In genomic region chr5:25025309-25026019, GRCm38 (mm10) we compare ENCODE assay signal across 9 mouse cellular contexts.
DNase-seq lines count a peak whose midpoint lies in the region; ATAC-seq and TF ChIP-seq lines count a peak whose summit lies in the region.
"Had no signal": no experiment of that assay in that cellular context is flagged by ENCODE, and none has a peak within 500 bp of the region (broad histone marks: within the 10 kb centered on the region; RNA-seq: fewer than 3 reads in every experiment).

No protein-coding gene starts in this region.

- no peaks in the 10 kb centered on the region; the same call in 1 of the 2 replicates for H3K36me3 ChIP-seq in intestine, embryonic 16.5 days (ENCODE audit: control insufficient read depth, insufficient read depth, low read length)
- no peaks in the 10 kb centered on the region for H3K36me3 ChIP-seq in intestine, embryonic 15.5 days
- peaks cover 5% of the 10 kb centered on the region for H3K36me3 ChIP-seq in intestine, postnatal 0 days (ENCODE audit: control insufficient read depth, insufficient read depth)
- H3K36me3 ChIP-seq: limb, embryonic 13.5 days had no signal

- no peak overlapping the region for H3K4me3 ChIP-seq in intestine, embryonic 16.5 days (ENCODE audit: low read length)
- no peak overlapping the region for H3K4me3 ChIP-seq in intestine, embryonic 15.5 days (replicated peaks)
- no peak overlapping the region for H3K4me3 ChIP-seq in intestine, postnatal 0 days (ENCODE audit: low read depth, low read length)
- H3K4me3 ChIP-seq: limb, embryonic 13.5 days had no signal

- H3K27ac ChIP-seq in intestine, embryonic 16.5 days (ENCODE audit: low read length): no peak overlapping the region
- H3K27ac ChIP-seq in intestine, embryonic 15.5 days: no peak overlapping the region
- H3K27ac ChIP-seq in intestine, postnatal 0 days (ENCODE audit: low read depth, low read length): no peak overlapping the region
- H3K27ac ChIP-seq: limb, embryonic 13.5 days had no signal

- peak; percentile 63 for DNase-seq in gastrocnemius, adult 18-20 months (ENCODE audit: low spot score)
- peak; percentile 57 for DNase-seq in ovary, postnatal 36 days (ENCODE audit: low spot score)
- no peak for DNase-seq in thymus, postnatal 10 days (ENCODE audit: low spot score in 2 of 2)

- peaks cover 6% of the 10 kb centered on the region for H3K4me1 ChIP-seq in intestine, embryonic 16.5 days (ENCODE audit: control insufficient read depth, insufficient read depth, low read length)
- H3K4me1 ChIP-seq in intestine, embryonic 15.5 days (replicated peaks): peaks cover 5% of the 10 kb centered on the region; the same call in 1 of the 2 replicates
- H3K4me1 ChIP-seq in intestine, postnatal 0 days (replicated peaks; ENCODE audit: control insufficient read depth, insufficient read depth, low read length): peaks cover 6% of the 10 kb centered on the region; the same call in 1 of the 2 replicates
- H3K4me1 ChIP-seq: limb, embryonic 13.5 days had no signal

- WGBS in intestine, embryonic 16.5 days: 63% methylated on average over 12 of the region's 12 CpGs
- WGBS in intestine, embryonic 15.5 days: 55% methylated on average over 12 of the region's 12 CpGs
- WGBS in intestine, postnatal 0 days: 50% methylated on average over 12 of the region's 12 CpGs

- peak; percentile 80 for ATAC-seq in intestine, embryonic 16.5 days
- ATAC-seq in intestine, embryonic 15.5 days: no peak
- ATAC-seq in intestine, postnatal 0 days: no peak
- no peak for ATAC-seq in erythroblast, adult 5-6 weeks (replicated peaks; ENCODE audit: low FRiP score, poor library complexity, severe bottlenecking)
- no peak for ATAC-seq in monocyte, adult 5-6 weeks (replicated peaks; ENCODE audit: insufficient number of reproducible peaks, low FRiP score, low TSS enrichment, poor library complexity, severe bottlenecking)

- no peaks in the 10 kb centered on the region for H3K27me3 ChIP-seq in intestine, embryonic 16.5 days (replicated peaks; ENCODE audit: control insufficient read depth, insufficient read depth, low read length)
- H3K27me3 ChIP-seq in intestine, embryonic 15.5 days (replicated peaks): no peaks in the 10 kb centered on the region
- H3K27me3 ChIP-seq in intestine, postnatal 0 days (replicated peaks; ENCODE audit: control insufficient read depth, insufficient read depth, low read length): no peaks in the 10 kb centered on the region
- H3K27me3 ChIP-seq: limb, embryonic 13.5 days had no signal

- H3K9me3 ChIP-seq in intestine, embryonic 16.5 days (ENCODE audit: control insufficient read depth, low read length): no peaks in the 10 kb centered on the region
- no peaks in the 10 kb centered on the region for H3K9me3 ChIP-seq in intestine, embryonic 15.5 days
- no peaks in the 10 kb centered on the region for H3K9me3 ChIP-seq in intestine, postnatal 0 days (ENCODE audit: control insufficient read depth)
- H3K9me3 ChIP-seq: limb, embryonic 13.5 days had no signal

- H3K9ac ChIP-seq in intestine, embryonic 16.5 days (ENCODE audit: low read depth, low read length): no peak overlapping the region; the same call in 1 of the 2 replicates
- H3K9ac ChIP-seq in intestine, embryonic 15.5 days: no peak overlapping the region
- H3K9ac ChIP-seq in intestine, postnatal 0 days (ENCODE audit: low read depth, low read length): no peak overlapping the region
- H3K9ac ChIP-seq: limb, embryonic 13.5 days had no signal

- no peak overlapping the region for H3K4me2 ChIP-seq in intestine, embryonic 16.5 days (ENCODE audit: low read depth, low read length)
- H3K4me2 ChIP-seq in intestine, embryonic 15.5 days (replicated peaks): no peak overlapping the region
- no peak overlapping the region for H3K4me2 ChIP-seq in intestine, postnatal 0 days (replicated peaks; ENCODE audit: low read depth)
- H3K4me2 ChIP-seq: limb, embryonic 13.5 days had no signal

- TF ChIP-seq CTCF in intestine, postnatal 0 days (IDR thresholded peaks at IDR 0.05; ENCODE audit: low read depth): peak; percentile 23; the same call in 1 of the 2 replicates

Comparison
In these comparisons a context has a peak if more than half of its experiments do, and no peak if none do; other contexts are left out.
1. DNase-seq: peak in gastrocnemius, adult 18-20 months (single experiment) and ovary, postnatal 36 days (single experiment); none in thymus, postnatal 10 days (0 of 2).